Mouse (Mus musculus) G1E-ER4 (cell line): Measurements from ENCODE around the gene Flt4. TPM values are rescaled to one million over a fixed set of nuclear protein-coding genes. Genes with fewer than 3 reads are reported as not detected.

Experiments used
- GATA1 ChIP-seq: IDR thresholded peaks from one replicate; pipeline ENCODE4 v1.8.0; 2012; ENCODE audit warnings: low read length, inconsistent platforms
- polyA plus RNA-seq: library from polyadenylated mRNA; stranded (reverse); fragments of >175 nt; gene quantifications from 2 replicates; pipeline ENCODE4 v1.2.3, GENCODE M21; 2012

Gene Flt4
- polyA plus RNA-seq, 1 experiment = 0.03 TPM

GRCm38 (mm10) chr11:49650113-49650993, 41.3 kb downstream of the Flt4 start:
- no peak for TF ChIP-seq GATA1

GRCm38 (mm10) chr11:49650994-49651761, 42.1 kb downstream of the Flt4 start:
- TF ChIP-seq GATA1 = peak; percentile 53

DNA sequence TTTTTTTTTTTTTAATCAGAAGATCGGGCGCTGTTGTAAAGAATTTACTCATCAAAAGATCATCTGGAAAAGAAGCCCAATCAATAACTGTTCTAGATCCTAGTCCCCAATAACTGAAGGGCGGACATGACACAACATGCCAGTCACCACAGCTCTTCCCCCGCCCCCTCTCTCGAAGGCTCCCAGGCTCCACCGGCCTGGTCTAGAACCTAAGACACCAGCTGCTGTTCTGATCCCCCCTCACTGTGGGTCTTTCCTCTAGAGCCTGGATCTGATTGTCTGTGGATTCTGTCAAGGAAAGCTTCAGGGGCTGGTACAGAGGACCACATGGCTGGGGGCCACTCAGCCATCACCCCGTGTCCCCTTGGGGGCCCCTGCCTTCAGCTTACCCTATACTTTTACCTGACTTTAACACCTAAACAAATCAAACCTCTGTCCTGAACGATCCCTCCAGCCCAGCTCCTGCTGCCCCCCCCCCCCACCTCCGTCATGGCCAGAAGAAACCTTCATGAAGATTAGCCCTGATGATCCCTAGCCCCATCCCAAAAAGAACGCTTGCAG, 42.8 kb downstream of the Flt4 start:
- TF ChIP-seq GATA1 = no peak

- TF ChIP-seq GATA1 = no peak
Measured at GRCm38 (mm10) chr11:49652401-49653078, 43.5 kb downstream of the Flt4 start.

GRCm38 (mm10) chr11:49653079-49653408, 44.0 kb downstream of the Flt4 start:
- TF ChIP-seq GATA1 = no peak

DNA sequence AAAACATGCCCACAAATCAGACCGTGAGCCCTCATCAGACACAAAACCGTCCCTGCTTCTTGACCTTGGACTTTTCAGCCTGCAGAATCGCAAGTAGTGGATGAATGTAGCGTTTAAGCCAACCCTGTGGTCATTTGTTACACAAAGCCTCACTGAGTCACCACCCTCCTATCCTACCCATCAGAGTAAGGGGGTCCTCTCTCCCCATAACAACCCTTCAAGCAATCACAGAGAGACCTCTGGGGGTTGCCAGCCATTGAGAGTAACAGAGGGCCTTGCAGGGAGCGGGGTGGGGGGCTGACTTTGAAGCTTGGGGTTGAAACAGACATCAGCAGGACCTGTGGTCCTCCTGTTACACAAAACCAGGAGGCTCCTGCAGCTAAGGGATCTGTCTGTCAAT, 45.6 kb downstream of the Flt4 start:
- TF ChIP-seq GATA1 = no peak

DNA sequence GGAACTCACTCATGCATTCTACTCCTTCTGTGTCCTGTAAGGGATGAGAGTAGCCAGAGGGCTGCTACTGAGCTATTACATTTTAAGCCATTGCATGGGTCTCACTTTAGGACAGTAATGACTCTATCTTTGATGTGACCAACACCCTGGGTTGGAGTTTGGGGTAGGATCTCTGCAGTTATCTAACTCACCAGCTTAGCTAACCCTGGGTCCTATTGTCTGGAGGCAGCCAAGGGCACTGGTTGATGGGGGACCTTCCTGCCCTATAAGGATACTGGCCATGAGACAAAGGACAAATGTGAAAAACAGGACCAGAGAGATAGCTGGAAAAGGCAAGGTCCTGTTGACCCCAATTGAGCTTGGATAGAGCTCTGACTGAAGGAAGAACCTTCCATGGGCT, 46.4 kb downstream of the Flt4 start:
- no peak for TF ChIP-seq GATA1

DNA sequence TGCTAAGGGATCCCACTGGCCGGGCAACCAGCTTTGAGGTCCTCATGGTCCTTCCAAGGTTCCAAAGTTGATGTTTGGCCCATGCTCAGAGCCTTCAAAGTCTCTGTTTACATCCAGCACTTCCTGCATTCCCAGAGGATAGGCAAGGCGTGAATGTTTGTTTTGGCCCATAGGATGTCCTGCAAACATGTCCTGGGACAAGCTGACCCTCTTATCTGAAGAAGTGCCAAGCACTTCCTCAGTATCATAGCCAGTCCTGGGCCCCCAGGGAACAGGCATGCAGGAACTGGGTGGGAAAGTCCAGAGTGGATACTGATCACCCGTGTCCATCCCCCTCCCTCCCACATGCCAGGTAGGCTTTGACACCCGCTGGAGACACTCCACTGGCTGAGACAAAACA, 49.0 kb downstream of the Flt4 start:
- TF ChIP-seq GATA1 = no peak

- no peak for TF ChIP-seq GATA1
Measured at GRCm38 (mm10) chr11:49658791-49659469, 49.9 kb downstream of the Flt4 start.

GRCm38 (mm10) chr11:49659470-49659799, 50.4 kb downstream of the Flt4 start:
- TF ChIP-seq GATA1 = no peak

DNA sequence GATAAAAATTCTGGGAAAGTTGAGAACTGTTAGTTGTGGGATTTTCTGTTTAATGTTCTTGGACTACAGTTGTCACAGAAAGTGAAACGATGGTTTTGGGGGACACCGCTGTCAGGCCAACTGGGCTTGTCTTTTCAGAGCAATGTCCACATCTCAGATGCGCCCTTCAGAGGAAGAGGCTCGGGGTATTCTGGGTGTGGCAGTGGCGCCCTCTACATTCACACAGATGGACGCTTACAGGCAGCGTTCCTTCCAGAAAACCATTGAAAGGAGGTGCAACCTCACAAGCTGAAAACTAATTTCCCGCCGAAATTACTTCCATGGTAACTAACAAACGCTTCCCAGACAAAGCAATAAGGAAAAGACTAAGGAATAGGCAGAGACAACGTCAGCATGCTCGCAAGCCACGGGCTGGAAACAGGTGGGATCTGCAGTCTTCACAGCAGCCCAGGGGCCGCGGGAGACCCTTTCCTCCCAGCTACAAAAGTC, 53.3 kb downstream of the Flt4 start:
- no peak for TF ChIP-seq GATA1

- no peak for TF ChIP-seq GATA1
Measured at GRCm38 (mm10) chr11:49663310-49663709, 54.2 kb downstream of the Flt4 start, which contains the start of gene Scgb3a1. Gene Scgb3a1 (plus strand): TSS chr11:49663610.

GRCm38 (mm10) chr11:49664262-49665140, 55.4 kb downstream of the Flt4 start:
- TF ChIP-seq GATA1 = no peak

- no peak for TF ChIP-seq GATA1
Measured at GRCm38 (mm10) chr11:49665462-49665861, 56.4 kb downstream of the Flt4 start.
